Mouse (Mus musculus): ENCODE measurements at regions not wholly inside any gene's neighbourhood (a gene's known extent, or its start where the extent isn't known, plus 50 kb on each side); places are given as distances from the start of the nearest gene placed in this dataset.

DNA sequence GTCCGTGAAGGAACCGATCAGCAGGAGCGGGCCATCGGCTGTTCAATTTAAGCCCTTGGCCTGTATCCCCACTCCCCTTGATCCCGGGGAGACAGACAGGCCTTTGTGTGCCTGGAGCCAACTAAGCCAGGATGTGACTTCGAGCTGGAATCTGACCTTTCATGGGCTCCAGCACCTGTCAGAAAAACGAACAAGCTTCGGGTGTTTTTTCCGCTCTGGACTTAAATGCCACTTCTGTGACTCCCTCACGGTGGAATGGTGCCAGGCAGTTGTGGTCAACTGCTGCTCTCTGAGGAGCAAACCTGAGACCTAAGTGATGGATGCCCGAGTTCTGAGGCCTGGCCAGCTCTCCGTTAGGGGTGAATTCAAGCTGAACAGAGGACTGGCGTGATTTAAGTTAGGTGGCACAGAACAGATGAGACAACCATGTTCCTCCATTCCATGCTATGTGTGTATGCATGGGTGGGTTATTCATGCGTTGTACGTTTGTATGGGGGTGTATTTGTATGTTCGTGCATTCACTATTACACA, 129.8 kb downstream of the Tmem30b start:
- TF ChIP-seq CTCF (IDR thresholded peaks at IDR 0.05; ENCODE audit: low read depth): no peak
- no peak for TF ChIP-seq EP300 (IDR thresholded peaks at IDR 0.05; ENCODE audit: low read depth)
